Mouse (Mus musculus): ENCODE measurements around the gene Ctdnep1. TPM values are rescaled to one million over a fixed set of nuclear protein-coding genes. Genes with fewer than 3 reads are reported as not detected.

The Ctdnep1 gene
- 146 TPM for polyA plus RNA-seq (2014; fragmentation: Illumina TruSeq; extraction: RNeasy Lipid Tissue Mini Kit (QIAGEN cat#74804); ENCODE audit: low read depth, low replicate concordance)

DNA sequence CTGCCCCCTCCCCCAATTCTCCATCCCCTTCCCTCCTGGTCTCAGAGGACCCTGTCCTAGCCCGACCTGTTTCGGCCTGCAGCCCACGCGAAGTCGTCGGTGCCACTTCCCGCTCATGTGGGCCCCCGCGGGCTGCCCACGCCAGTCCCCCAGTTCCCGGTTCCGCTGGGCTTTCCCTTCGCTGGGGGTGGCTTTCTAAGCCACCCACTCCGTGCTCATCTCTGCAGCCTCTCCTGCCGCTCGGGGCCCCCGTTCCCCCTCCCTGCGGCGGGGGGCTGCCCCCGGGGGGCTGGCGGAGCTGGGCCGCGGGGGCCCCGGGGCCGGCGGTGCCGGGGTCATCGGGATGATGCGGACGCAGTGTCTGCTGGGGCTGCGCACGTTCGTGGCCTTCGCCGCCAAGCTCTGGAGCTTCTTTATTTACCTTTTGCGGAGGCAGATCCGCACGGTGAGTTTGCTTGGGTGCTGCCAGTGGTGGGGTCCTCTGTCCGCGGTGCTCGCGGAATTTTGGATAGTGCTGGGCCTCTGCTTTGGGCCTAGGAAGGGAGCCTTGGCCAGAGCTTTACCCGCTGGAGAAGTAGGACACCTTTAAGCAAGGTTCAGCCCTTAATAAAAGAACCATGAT is at the start of gene Ctdnep1:
Gene Ctdnep1, plus strand, starts transcription at position 16 of the 622 bp plus-strand sequence.

DNA sequence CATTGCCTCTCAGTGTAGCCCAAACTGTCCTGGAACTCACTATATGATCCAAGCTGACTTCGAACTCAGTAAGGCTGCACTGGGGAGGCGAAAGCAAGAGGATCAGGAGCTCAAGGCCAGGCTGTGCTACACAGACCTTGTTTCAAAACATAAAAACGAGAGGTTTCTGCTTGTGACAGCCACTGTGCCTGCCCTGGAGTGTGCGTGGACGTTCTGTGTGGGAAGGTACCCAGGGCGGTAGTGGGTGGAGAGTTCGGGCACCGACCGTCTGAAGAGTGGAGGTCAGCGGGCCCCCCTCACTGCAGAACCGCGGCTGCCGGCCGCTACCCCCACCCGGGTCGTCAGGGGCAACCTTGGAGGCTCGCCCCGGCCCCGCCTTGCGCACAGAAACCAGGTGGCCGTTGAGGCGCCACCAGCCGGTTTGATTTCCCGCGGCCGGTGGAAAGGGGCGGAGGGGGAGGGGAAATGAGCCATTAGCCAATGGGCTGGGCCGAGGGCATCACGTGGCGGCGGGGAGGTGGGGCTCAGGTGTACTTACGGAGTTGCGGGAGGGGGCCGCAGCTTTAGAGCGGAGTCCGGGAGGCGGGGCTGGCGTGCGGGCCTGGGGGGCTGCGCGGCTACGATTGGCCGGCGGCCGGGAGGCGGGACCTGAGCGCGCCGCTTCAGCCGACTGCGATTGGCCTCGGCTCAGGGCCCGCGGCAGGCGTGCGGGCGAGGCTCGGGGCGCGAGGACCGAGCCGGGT is 45.6 kb upstream of the Ctdnep1 start, which contains the start of gene Ybx2:
Gene Ybx2, plus strand, starts transcription at position 660 of the 743 bp plus-strand sequence.

DNA sequence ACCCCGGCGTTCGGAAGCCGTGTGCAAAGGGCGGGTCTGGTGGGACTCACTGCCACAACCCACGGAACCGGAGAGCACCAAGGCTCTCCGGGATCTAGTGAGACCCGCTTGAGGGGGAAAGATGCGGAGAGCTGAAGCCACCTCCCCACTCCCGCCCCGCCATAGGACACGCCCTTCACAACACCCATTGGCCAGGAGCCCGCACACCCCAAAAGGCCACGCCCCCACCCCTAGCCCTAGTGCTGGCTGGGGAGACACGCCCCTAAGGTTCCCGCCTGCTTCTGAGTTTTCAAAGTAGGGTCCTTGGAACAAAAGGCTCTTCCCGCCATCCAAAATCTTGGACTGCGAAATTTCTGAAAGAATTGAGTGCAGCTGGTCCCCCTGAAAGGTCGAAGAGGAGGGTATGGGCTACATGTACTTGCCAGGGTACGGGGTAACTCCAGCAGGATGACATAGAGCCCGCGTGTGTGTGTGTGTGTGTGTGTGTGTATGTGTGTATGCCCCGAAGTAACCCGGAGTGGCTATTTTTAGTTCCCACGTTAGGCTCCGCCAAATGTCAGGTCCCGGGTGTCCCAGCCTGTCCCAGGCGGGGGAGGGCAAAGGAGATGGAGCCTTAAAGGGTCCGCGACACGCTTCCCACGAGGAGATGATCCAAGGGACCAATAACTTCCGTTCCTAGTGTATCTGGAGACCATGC is 32.7 kb upstream of the Ctdnep1 start, which contains the start of gene Slc2a4:
Gene Slc2a4, minus strand, starts transcription at position 123 of the 697 bp plus-strand sequence.

DNA sequence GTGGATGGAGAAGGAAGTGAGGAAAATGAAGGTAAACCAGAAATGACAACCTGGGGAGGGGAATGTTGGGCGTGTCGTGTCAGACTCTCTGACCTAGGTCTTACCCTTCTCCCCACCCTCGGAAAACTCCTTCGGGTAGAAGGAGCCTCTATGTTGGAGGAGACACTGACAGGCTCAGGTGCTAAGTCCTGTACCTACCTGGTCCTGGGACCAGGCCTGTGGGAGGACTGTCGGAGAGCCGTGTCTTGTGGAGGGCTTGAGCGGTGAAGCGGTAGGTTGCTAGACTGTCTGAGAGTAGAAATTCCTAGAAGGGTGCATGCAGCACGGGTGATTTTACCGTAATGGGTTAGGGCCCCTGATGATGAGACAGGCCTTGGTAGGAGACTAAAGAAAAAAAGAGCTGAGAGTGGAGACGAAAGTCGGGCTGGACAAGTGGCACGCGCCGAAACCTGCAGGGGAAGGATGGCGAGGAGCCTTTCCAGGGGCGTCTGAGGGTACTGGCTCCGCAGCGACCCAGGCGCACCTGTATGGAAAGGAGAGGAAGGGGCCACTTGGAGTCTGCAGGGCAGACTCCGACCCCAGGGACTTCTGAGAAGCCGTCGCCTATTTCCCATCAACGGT is 16.2 kb upstream of the Ctdnep1 start, which contains the start of gene Cldn7:
Gene Cldn7, plus strand, starts transcription at position 130 of the 621 bp plus-strand sequence.

DNA sequence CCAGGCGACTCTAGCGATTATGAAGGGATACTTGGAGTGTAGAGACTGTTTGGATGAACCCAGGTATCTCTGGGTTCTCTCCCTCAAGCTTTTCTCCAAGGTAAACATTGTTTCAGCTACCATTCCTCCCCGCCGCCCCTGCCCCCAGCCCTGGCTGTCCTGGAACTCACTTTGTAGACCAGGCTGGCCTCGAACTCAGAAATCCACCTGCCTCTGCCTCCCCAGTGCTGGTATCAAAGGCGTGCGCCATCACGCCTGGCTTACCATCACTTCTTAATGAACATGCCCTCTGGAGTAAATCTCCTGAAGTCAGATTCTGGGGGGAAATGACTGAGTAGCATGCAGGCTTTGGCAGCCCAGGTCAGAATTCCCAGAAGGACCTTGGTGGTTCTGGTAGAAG is 1.3 kb downstream of the Ctdnep1 start, which contains the start of gene Elp5:
Gene Elp5, minus strand, starts transcription at position 293 of the 400 bp plus-strand sequence.

DNA sequence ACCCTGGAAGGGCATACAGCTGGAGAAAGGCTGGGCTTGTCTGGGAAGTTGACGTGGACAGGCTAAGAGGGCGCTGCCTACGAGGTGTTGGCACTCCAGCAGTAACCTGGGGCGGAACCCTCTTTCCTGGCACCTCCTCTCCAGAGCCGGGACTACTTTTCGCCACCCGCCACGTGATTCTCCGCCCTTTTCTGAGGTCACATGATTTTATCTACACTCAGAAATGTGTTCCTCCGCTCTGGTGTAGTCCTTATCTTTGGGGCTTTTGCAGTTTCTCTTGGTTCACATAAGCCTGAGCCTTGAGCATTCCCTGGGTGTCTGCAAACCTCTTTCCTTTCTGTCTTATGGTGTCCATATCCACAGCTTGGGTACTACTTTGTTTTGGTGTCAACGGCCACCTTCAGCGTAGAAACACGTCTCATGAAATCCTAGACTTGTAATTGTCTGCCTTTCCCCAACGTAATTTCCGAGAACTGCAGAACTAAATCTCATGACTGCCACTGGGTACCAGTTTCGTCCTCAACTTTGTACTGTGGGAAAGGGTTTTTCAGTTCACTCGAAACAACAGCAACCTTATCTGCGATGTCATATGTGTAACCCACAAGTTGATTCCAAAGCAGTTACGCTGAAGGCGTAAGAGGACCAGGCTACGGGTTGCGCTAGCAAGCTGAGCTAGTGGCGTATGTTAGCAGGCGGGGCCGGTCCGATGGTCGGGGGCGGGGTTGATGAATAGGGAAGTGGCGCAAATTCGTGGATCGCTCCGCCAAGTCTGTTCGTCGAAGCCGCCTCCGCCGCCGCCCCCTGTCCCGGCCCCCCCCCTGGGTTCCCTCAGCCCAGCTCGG is 10.1 kb downstream of the Ctdnep1 start, which contains the start of gene Gabarap:
Gene Gabarap, plus strand, starts transcription at position 294 of the 842 bp plus-strand sequence.

DNA sequence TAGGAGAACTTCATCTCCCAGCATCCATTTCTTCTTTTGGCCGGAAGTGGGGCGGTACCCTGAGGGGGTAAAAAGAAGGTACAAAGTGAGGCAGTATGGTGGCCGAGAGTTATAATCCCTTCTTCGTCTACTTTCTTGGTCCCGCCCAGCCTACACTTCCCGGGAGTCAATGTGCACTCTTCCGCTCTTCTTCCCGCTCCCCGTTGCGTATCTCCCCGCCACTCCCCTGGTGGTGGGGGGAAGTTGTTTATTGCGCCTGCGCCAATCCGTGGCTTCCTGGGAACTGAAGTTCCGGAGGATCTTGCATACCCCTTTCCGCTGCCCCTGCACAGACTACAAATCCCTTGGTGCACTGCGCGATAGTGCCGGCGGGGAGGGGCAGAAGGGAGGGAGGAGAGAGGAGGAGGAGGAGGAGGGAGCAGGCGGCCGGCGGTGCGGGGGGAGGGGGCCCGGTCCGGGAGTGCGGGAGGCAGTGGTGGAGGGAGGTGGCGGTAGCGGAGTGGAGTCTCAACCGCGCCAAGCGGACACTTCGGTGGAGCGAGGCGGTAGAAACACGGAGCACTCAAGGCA is 14.5 kb downstream of the Ctdnep1 start, which contains the start of gene Phf23:
Gene Phf23, plus strand, starts transcription at position 387 of the 570 bp plus-strand sequence.

DNA sequence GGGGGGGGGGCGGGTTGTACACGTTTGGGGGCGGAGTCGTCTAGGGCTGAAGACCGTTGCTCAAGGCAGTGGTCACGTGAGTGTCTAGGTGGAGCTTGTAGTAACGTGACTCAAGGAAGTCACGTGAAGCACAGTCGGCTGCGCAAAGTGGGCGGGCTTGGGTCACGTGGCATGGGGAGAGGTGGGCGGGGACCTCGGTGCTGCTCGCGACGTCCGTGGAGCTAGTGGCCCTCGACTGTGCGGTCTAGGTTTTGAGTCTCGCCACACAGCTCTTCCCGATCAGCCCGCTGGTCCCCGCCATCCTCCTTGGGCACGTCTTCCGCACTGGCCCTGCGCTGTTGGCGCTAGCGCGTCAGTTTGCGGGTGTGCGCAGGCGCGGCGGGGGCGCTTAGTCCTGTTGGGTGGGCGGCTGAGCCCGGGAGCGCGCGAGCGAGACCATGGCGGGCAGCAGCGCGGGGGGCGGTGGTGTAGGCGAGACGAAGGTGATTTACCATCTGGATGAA is 19.5 kb downstream of the Ctdnep1 start, which contains the start of gene Dvl2:
Gene Dvl2, plus strand, starts transcription at position 200 of the 503 bp plus-strand sequence.

DNA sequence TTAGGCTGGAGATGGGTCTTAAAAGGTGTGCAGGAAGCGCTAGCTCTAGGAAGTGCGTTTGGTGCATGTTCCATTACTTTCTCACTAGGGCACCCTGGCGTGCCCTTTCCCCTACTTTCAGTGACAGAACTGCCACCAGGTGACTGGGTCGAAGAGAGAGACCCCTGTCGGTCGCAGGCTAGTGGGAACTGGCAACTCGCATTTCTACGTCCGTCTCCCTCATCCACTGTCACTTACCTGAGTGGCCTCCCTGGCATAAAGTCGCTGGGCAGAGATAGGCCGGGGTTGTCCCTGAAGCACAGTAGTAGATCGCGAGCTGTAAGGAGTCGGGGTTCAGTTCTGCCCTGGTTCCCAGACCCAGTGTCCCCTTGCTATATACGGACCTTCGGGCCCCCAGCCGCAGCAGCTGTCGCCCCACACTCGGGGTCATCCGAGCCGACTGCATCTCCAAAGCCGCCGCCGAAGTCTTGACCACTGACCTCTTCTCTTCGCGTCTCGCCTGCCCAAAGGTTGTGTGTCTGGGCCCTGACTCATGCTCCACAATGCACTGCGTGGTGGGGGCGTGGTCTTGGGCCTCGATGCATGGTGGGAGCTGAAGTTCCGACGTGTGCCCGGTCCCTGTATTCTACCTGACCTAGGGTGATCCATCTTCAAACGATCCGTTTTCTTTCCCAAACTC is 34.1 kb downstream of the Ctdnep1 start, which contains the start of gene Acadvl:
Gene Acadvl, minus strand, starts transcription at position 532 of the 679 bp plus-strand sequence.

DNA sequence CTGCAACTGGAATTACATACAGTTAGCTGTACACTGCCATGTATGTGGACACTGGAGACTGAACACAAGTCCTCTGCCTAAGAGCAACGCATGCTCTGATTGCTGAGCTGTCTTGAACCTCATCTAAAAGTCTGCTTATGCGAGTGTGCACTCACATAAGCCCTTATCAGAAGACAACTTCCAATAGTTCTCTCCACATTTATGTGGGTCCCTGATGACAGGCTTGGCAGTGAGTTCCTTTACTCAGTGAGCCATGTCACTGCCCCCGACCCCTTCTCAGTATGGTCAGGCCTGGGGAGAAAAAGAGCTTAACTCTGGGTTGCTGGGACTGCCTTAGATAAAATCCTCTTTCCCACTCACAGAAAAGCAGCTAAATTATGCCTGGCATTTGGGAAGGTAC is 35.7 kb downstream of the Ctdnep1 start, which contains the start of gene Dlg4:
Gene Dlg4, plus strand, starts transcription at position 274 of the 400 bp plus-strand sequence.

Other genes starting within 250 kb of the Ctdnep1 start
- 20.8 TPM for gene Polr2a, start 222.5 kb upstream of the Ctdnep1 start, polyA plus RNA-seq (2014; fragmentation: Illumina TruSeq; extraction: RNeasy Lipid Tissue Mini Kit (QIAGEN cat#74804); ENCODE audit: low read depth, low replicate concordance)
- gene Slc35g3, start 219.2 kb upstream of the Ctdnep1 start, polyA plus RNA-seq (2014; fragmentation: Illumina TruSeq; extraction: RNeasy Lipid Tissue Mini Kit (QIAGEN cat#74804); ENCODE audit: low read depth, low replicate concordance), result not detected
- gene Zbtb4, start 215.2 kb upstream of the Ctdnep1 start, polyA plus RNA-seq (2014; fragmentation: Illumina TruSeq; extraction: RNeasy Lipid Tissue Mini Kit (QIAGEN cat#74804); ENCODE audit: low read depth, low replicate concordance), result 24.0 TPM
- 7.0 TPM for gene Chrnb1, start 185.2 kb upstream of the Ctdnep1 start, polyA plus RNA-seq (2014; fragmentation: Illumina TruSeq; extraction: RNeasy Lipid Tissue Mini Kit (QIAGEN cat#74804); ENCODE audit: low read depth, low replicate concordance)
- 3.8 TPM for gene Fgf11, start 179.3 kb upstream of the Ctdnep1 start, polyA plus RNA-seq (2014; fragmentation: Illumina TruSeq; extraction: RNeasy Lipid Tissue Mini Kit (QIAGEN cat#74804); ENCODE audit: low read depth, low replicate concordance)
- not detected for gene Tmem102, start 175.5 kb upstream of the Ctdnep1 start, polyA plus RNA-seq (2014; fragmentation: Illumina TruSeq; extraction: RNeasy Lipid Tissue Mini Kit (QIAGEN cat#74804); ENCODE audit: low read depth, low replicate concordance)
- gene Gm39566, start 165.9 kb upstream of the Ctdnep1 start, polyA plus RNA-seq (2014; fragmentation: Illumina TruSeq; extraction: RNeasy Lipid Tissue Mini Kit (QIAGEN cat#74804); ENCODE audit: low read depth, low replicate concordance), result not detected
- gene Spem2, start 162.7 kb upstream of the Ctdnep1 start, polyA plus RNA-seq (2014; fragmentation: Illumina TruSeq; extraction: RNeasy Lipid Tissue Mini Kit (QIAGEN cat#74804); ENCODE audit: low read depth, low replicate concordance), result not detected
- not detected for gene Spem1, start 159.0 kb upstream of the Ctdnep1 start, polyA plus RNA-seq (2014; fragmentation: Illumina TruSeq; extraction: RNeasy Lipid Tissue Mini Kit (QIAGEN cat#74804); ENCODE audit: low read depth, low replicate concordance)
- 5.0 TPM for gene Nlgn2, start 143.4 kb upstream of the Ctdnep1 start, polyA plus RNA-seq (2014; fragmentation: Illumina TruSeq; extraction: RNeasy Lipid Tissue Mini Kit (QIAGEN cat#74804); ENCODE audit: low read depth, low replicate concordance)
- 282 TPM for gene Tmem256, start 142.6 kb upstream of the Ctdnep1 start, polyA plus RNA-seq (2014; fragmentation: Illumina TruSeq; extraction: RNeasy Lipid Tissue Mini Kit (QIAGEN cat#74804); ENCODE audit: low read depth, low replicate concordance)
- gene Plscr3, start 134.8 kb upstream of the Ctdnep1 start, polyA plus RNA-seq (2014; fragmentation: Illumina TruSeq; extraction: RNeasy Lipid Tissue Mini Kit (QIAGEN cat#74804); ENCODE audit: low read depth, low replicate concordance), result 23.8 TPM
- gene Tnk1, start 122.4 kb upstream of the Ctdnep1 start, polyA plus RNA-seq (2014; fragmentation: Illumina TruSeq; extraction: RNeasy Lipid Tissue Mini Kit (QIAGEN cat#74804); ENCODE audit: low read depth, low replicate concordance), result not detected
- gene Tmem95, start 103.1 kb upstream of the Ctdnep1 start, polyA plus RNA-seq (2014; fragmentation: Illumina TruSeq; extraction: RNeasy Lipid Tissue Mini Kit (QIAGEN cat#74804); ENCODE audit: low read depth, low replicate concordance), result not detected
- gene Kctd11, start 99.8 kb upstream of the Ctdnep1 start, polyA plus RNA-seq (2014; fragmentation: Illumina TruSeq; extraction: RNeasy Lipid Tissue Mini Kit (QIAGEN cat#74804); ENCODE audit: low read depth, low replicate concordance), result 4.2 TPM
- gene Acap1, start 85.6 kb upstream of the Ctdnep1 start, polyA plus RNA-seq (2014; fragmentation: Illumina TruSeq; extraction: RNeasy Lipid Tissue Mini Kit (QIAGEN cat#74804); ENCODE audit: low read depth, low replicate concordance), result 0.81 TPM
- gene 2810408A11Rik, start 80.2 kb upstream of the Ctdnep1 start, polyA plus RNA-seq (2014; fragmentation: Illumina TruSeq; extraction: RNeasy Lipid Tissue Mini Kit (QIAGEN cat#74804); ENCODE audit: low read depth, low replicate concordance), result 2.9 TPM
- gene Neurl4, start 80.1 kb upstream of the Ctdnep1 start, polyA plus RNA-seq (2014; fragmentation: Illumina TruSeq; extraction: RNeasy Lipid Tissue Mini Kit (QIAGEN cat#74804); ENCODE audit: low read depth, low replicate concordance), result 37.7 TPM
- 44.4 TPM for gene Gps2, start 67.3 kb upstream of the Ctdnep1 start, polyA plus RNA-seq (2014; fragmentation: Illumina TruSeq; extraction: RNeasy Lipid Tissue Mini Kit (QIAGEN cat#74804); ENCODE audit: low read depth, low replicate concordance)
- gene Eif5a, start 59.2 kb upstream of the Ctdnep1 start, polyA plus RNA-seq (2014; fragmentation: Illumina TruSeq; extraction: RNeasy Lipid Tissue Mini Kit (QIAGEN cat#74804); ENCODE audit: low read depth, low replicate concordance), result 482 TPM
- gene Ybx2, start 45.4 kb upstream of the Ctdnep1 start, polyA plus RNA-seq (2014; fragmentation: Illumina TruSeq; extraction: RNeasy Lipid Tissue Mini Kit (QIAGEN cat#74804); ENCODE audit: low read depth, low replicate concordance), result 32.3 TPM
- 385 TPM for gene Slc2a4, start 33.0 kb upstream of the Ctdnep1 start, polyA plus RNA-seq (2014; fragmentation: Illumina TruSeq; extraction: RNeasy Lipid Tissue Mini Kit (QIAGEN cat#74804); ENCODE audit: low read depth, low replicate concordance)
- 0.58 TPM for gene Cldn7, start 16.4 kb upstream of the Ctdnep1 start, polyA plus RNA-seq (2014; fragmentation: Illumina TruSeq; extraction: RNeasy Lipid Tissue Mini Kit (QIAGEN cat#74804); ENCODE audit: low read depth, low replicate concordance)
- 52.8 TPM for gene Elp5, start 1.4 kb downstream of the Ctdnep1 start, polyA plus RNA-seq (2014; fragmentation: Illumina TruSeq; extraction: RNeasy Lipid Tissue Mini Kit (QIAGEN cat#74804); ENCODE audit: low read depth, low replicate concordance)
- 418 TPM for gene Gabarap, start 10.0 kb downstream of the Ctdnep1 start, polyA plus RNA-seq (2014; fragmentation: Illumina TruSeq; extraction: RNeasy Lipid Tissue Mini Kit (QIAGEN cat#74804); ENCODE audit: low read depth, low replicate concordance)
- gene Phf23, start 14.6 kb downstream of the Ctdnep1 start, polyA plus RNA-seq (2014; fragmentation: Illumina TruSeq; extraction: RNeasy Lipid Tissue Mini Kit (QIAGEN cat#74804); ENCODE audit: low read depth, low replicate concordance), result 25.3 TPM
- gene Dvl2, start 19.4 kb downstream of the Ctdnep1 start, polyA plus RNA-seq (2014; fragmentation: Illumina TruSeq; extraction: RNeasy Lipid Tissue Mini Kit (QIAGEN cat#74804); ENCODE audit: low read depth, low replicate concordance), result 5.6 TPM
- 1,086 TPM for gene Acadvl, start 34.3 kb downstream of the Ctdnep1 start, polyA plus RNA-seq (2014; fragmentation: Illumina TruSeq; extraction: RNeasy Lipid Tissue Mini Kit (QIAGEN cat#74804); ENCODE audit: low read depth, low replicate concordance)
- 3.2 TPM for gene Dlg4, start 35.8 kb downstream of the Ctdnep1 start, polyA plus RNA-seq (2014; fragmentation: Illumina TruSeq; extraction: RNeasy Lipid Tissue Mini Kit (QIAGEN cat#74804); ENCODE audit: low read depth, low replicate concordance)
- 0.50 TPM for gene Asgr1, start 72.9 kb downstream of the Ctdnep1 start, polyA plus RNA-seq (2014; fragmentation: Illumina TruSeq; extraction: RNeasy Lipid Tissue Mini Kit (QIAGEN cat#74804); ENCODE audit: low read depth, low replicate concordance)
- gene Asgr2, start 111.5 kb downstream of the Ctdnep1 start, polyA plus RNA-seq (2014; fragmentation: Illumina TruSeq; extraction: RNeasy Lipid Tissue Mini Kit (QIAGEN cat#74804); ENCODE audit: low read depth, low replicate concordance), result 0.68 TPM
- gene Mgl2, start 149.2 kb downstream of the Ctdnep1 start, polyA plus RNA-seq (2014; fragmentation: Illumina TruSeq; extraction: RNeasy Lipid Tissue Mini Kit (QIAGEN cat#74804); ENCODE audit: low read depth, low replicate concordance), result 16.8 TPM
- gene Clec10a, start 175.0 kb downstream of the Ctdnep1 start, polyA plus RNA-seq (2014; fragmentation: Illumina TruSeq; extraction: RNeasy Lipid Tissue Mini Kit (QIAGEN cat#74804); ENCODE audit: low read depth, low replicate concordance), result 7.1 TPM
- 0.71 TPM for gene Slc16a11, start 231.6 kb downstream of the Ctdnep1 start, polyA plus RNA-seq (2014; fragmentation: Illumina TruSeq; extraction: RNeasy Lipid Tissue Mini Kit (QIAGEN cat#74804); ENCODE audit: low read depth, low replicate concordance)
- gene Slc16a13, start 239.9 kb downstream of the Ctdnep1 start, polyA plus RNA-seq (2014; fragmentation: Illumina TruSeq; extraction: RNeasy Lipid Tissue Mini Kit (QIAGEN cat#74804); ENCODE audit: low read depth, low replicate concordance), result 3.4 TPM
- 15.9 TPM for gene Bcl6b, start 248.6 kb downstream of the Ctdnep1 start, polyA plus RNA-seq (2014; fragmentation: Illumina TruSeq; extraction: RNeasy Lipid Tissue Mini Kit (QIAGEN cat#74804); ENCODE audit: low read depth, low replicate concordance)

Data from heart, adult 10 weeks (tissue).